Mouse (Mus musculus): ENCODE data around the gene Fam120b. TPM values are rescaled to one million over a fixed set of nuclear protein-coding genes. Genes with fewer than 3 reads are reported as not detected.
"Not testable (repeated sequence)": the region's sequence is repeated elsewhere in the genome, so short reads cannot be mapped to it uniquely, and the experiment has no call there.

Fam120b gene
- polyA plus RNA-seq, 1 experiment from 2014 or later: 44.4 TPM

- no peak overlapping the region for H3K9ac ChIP-seq
- H3K9me3 ChIP-seq: no peaks in the 10 kb centered on the region
- H3K4me1 ChIP-seq (replicated peaks): no peaks in the 10 kb centered on the region; the same call in 1 of the 2 replicates
- no peak overlapping the region for H3K4me3 ChIP-seq
- H3K36me3 ChIP-seq: no peaks in the 10 kb centered on the region
- 69% methylated on average over 5 of the region's 5 CpGs for WGBS
- H3K4me2 ChIP-seq: no peak overlapping the region
- no peak overlapping the region for H3K27ac ChIP-seq
- ATAC-seq (ENCODE audit: low FRiP score): no peak
- H3K27me3 ChIP-seq: peaks cover 12% of the 10 kb centered on the region; the same call in 1 of the 2 replicates
These were observed 51.8 kb downstream of the Fam120b start for GRCm38 (mm10) chr17:15447831-15448230.

GRCm38 (mm10) chr17:15449144-15449543 is 53.1 kb downstream of the Fam120b start:
- not testable (repeated sequence) for H3K4me1 ChIP-seq (replicated peaks); H3K4me2 ChIP-seq; H3K27ac ChIP-seq; H3K4me3 ChIP-seq; H3K9ac ChIP-seq; H3K9me3 ChIP-seq; ATAC-seq (ENCODE audit: low FRiP score); H3K36me3 ChIP-seq
- peaks cover 12% of the 10 kb centered on the region; the same call in 1 of the 2 replicates for H3K27me3 ChIP-seq
- 67% methylated on average over 5 of the region's 6 CpGs for WGBS

GRCm38 (mm10) chr17:15449606-15450005 is 53.6 kb downstream of the Fam120b start:
- Histone ChIP-seq H3K4me1 (replicated peaks) (no peaks in the 10 kb centered on the region; the same call in 1 of the 2 replicates), H3K4me2 (no peak overlapping the region), H3K9ac (no peak overlapping the region), H3K9me3 (no peaks in the 10 kb centered on the region), H3K27ac (no peak overlapping the region), H3K4me3 (no peak overlapping the region), H3K27me3 (peaks cover 12% of the 10 kb centered on the region; the same call in 1 of the 2 replicates), H3K36me3 (no peaks in the 10 kb centered on the region)
- ATAC-seq (ENCODE audit: low FRiP score): no peak
- WGBS: 72% methylated on average over 3 of the region's 3 CpGs

GRCm38 (mm10) chr17:15455203-15455602 is 59.2 kb downstream of the Fam120b start:
- Histone ChIP-seq H3K4me3 (no peak overlapping the region), H3K4me1 (replicated peaks) (no peaks in the 10 kb centered on the region), H3K27me3 (no peaks in the 10 kb centered on the region), H3K9me3 (no peaks in the 10 kb centered on the region), H3K9ac (no peak overlapping the region), H3K4me2 (no peak overlapping the region), H3K27ac (no peak overlapping the region), H3K36me3 (no peaks in the 10 kb centered on the region)
- 89% methylated on average over 4 of the region's 4 CpGs for WGBS
- no peak for ATAC-seq (ENCODE audit: low FRiP score)

- no peaks in the 10 kb centered on the region for H3K4me1 ChIP-seq (replicated peaks)
- no peak overlapping the region for H3K27ac ChIP-seq
- no peaks in the 10 kb centered on the region for H3K9me3 ChIP-seq
- no peak overlapping the region for H3K9ac ChIP-seq
- 93% methylated on average over 2 of the region's 2 CpGs for WGBS
- no peak for ATAC-seq (ENCODE audit: low FRiP score)
- no peaks in the 10 kb centered on the region for H3K27me3 ChIP-seq
- no peak overlapping the region for H3K4me2 ChIP-seq
- peaks cover 3% of the 10 kb centered on the region for H3K36me3 ChIP-seq
- no peak overlapping the region for H3K4me3 ChIP-seq
These were observed 60.6 kb downstream of the Fam120b start for GRCm38 (mm10) chr17:15456595-15456994.

GRCm38 (mm10) chr17:15459761-15460160 is 63.8 kb downstream of the Fam120b start:
- H3K27ac ChIP-seq: no peak overlapping the region
- H3K4me1 ChIP-seq (replicated peaks): no peaks in the 10 kb centered on the region
- peaks cover 10% of the 10 kb centered on the region for H3K36me3 ChIP-seq
- no peaks in the 10 kb centered on the region for H3K27me3 ChIP-seq
- no peak overlapping the region for H3K4me2 ChIP-seq
- no peaks in the 10 kb centered on the region for H3K9me3 ChIP-seq
- 87% methylated on average over 4 of the region's 4 CpGs for WGBS
- H3K9ac ChIP-seq: no peak overlapping the region
- ATAC-seq (ENCODE audit: low FRiP score): no peak
- no peak overlapping the region for H3K4me3 ChIP-seq

- 92% methylated on average over 6 of the region's 6 CpGs for WGBS
- Histone ChIP-seq H3K27ac (no peak overlapping the region), H3K36me3 (peaks cover 10% of the 10 kb centered on the region), H3K4me2 (no peak overlapping the region), H3K27me3 (no peaks in the 10 kb centered on the region), H3K4me3 (no peak overlapping the region), H3K9me3 (no peaks in the 10 kb centered on the region), H3K9ac (no peak overlapping the region), H3K4me1 (replicated peaks) (no peaks in the 10 kb centered on the region)
- no peak for ATAC-seq (ENCODE audit: low FRiP score)
These were observed 66.0 kb downstream of the Fam120b start for GRCm38 (mm10) chr17:15461921-15462495.

- WGBS: 22% methylated on average over 5 of the region's 5 CpGs
- Histone ChIP-seq H3K4me1 (replicated peaks) (no peaks in the 10 kb centered on the region), H3K27me3 (no peaks in the 10 kb centered on the region), H3K9ac (no peak overlapping the region), H3K4me3 (no peak overlapping the region), H3K27ac (no peak overlapping the region), H3K4me2 (no peak overlapping the region), H3K36me3 (peaks cover 27% of the 10 kb centered on the region), H3K9me3 (no peaks in the 10 kb centered on the region)
- no peak for ATAC-seq (ENCODE audit: low FRiP score)
These were observed 71.7 kb downstream of the Fam120b start for GRCm38 (mm10) chr17:15467669-15468068.

GRCm38 (mm10) chr17:15472671-15473070 is 76.7 kb downstream of the Fam120b start:
- no peak overlapping the region for H3K4me3 ChIP-seq
- no peak overlapping the region for H3K9ac ChIP-seq
- no peak for ATAC-seq (ENCODE audit: low FRiP score)
- H3K36me3 ChIP-seq: peaks cover 75% of the 10 kb centered on the region
- H3K4me2 ChIP-seq: no peak overlapping the region
- H3K27me3 ChIP-seq: no peaks in the 10 kb centered on the region
- WGBS: 94% methylated on average over 4 of the region's 4 CpGs
- no peaks in the 10 kb centered on the region for H3K4me1 ChIP-seq (replicated peaks)
- H3K9me3 ChIP-seq: no peaks in the 10 kb centered on the region
- no peak overlapping the region for H3K27ac ChIP-seq

Other genes with a start within 250 kb of the Fam120b start
- gene Dll1, start 19.3 kb upstream of the Fam120b start, polyA plus RNA-seq (2015; fragmentation: Nextera tagmentation; extraction: Ambion mirVana): 27.1 and 29.7 TPM in 2 replicates
- 264 and 265 TPM in 2 replicates for gene Psmb1, start 103.5 kb downstream of the Fam120b start, polyA plus RNA-seq (2015; fragmentation: Nextera tagmentation; extraction: Ambion mirVana)
- gene Tbp, start 103.7 kb downstream of the Fam120b start, polyA plus RNA-seq (2015; fragmentation: Nextera tagmentation; extraction: Ambion mirVana): 57.3 and 62.7 TPM in 2 replicates
- 70.9 and 76.3 TPM in 2 replicates for gene Pdcd2, start 131.1 kb downstream of the Fam120b start, polyA plus RNA-seq (2015; fragmentation: Nextera tagmentation; extraction: Ambion mirVana)
- gene Prdm9, start 168.2 kb downstream of the Fam120b start, polyA plus RNA-seq (2015; fragmentation: Nextera tagmentation; extraction: Ambion mirVana): 2.6 and 3.3 TPM in 2 replicates